Mouse (Mus musculus): ENCODE results near the gene Hoxc4. TPM values are rescaled to one million over a fixed set of nuclear protein-coding genes. Genes with fewer than 3 reads are reported as not detected.

The Hoxc4 gene
- polyA plus RNA-seq, 1 experiment from 2014 or later, result 1.4 TPM

DNA sequence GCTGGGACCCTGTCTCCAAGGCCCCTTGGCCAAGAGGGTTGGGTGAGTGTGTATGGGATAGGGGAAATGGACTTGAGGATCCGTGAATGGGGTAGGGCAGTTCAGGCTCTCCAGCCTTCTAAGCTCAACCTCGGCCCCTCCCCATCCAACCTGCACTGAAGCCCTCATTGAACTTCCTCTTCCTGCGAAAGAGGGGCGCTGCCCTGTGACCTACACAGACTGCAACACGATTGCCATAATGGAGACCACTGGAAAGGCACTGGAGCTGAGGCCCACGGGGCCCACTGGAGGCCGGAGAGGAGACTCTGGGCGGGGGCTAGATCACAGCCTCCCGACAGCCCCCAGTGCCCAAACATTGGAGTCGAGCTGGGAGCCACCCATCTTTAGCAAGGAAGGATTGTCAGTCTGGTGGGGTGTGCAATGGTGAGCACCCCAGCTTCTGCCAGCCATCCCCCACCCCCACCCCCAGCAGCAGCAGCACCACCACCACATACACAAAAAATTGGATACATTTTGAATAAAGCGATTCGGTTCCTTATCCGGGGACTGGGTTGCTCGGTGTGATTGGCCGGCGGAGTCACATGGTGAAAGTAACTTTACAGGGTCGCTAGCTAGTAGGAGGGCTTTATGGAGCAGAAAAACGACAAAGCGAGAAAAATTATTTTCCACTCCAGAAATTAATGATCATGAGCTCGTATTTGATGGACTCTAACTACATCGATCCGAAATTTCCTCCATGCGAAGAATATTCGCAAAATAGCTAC, 15.5 kb downstream of the Hoxc4 start:
- Histone ChIP-seq H3K27ac (no peak overlapping the region), H3K4me3 (peak overlapping the region; percentile 46), H3K9me3 (no peaks in the 10 kb centered on the region), H3K36me3 (no peaks in the 10 kb centered on the region), H3K4me1 (no peaks in the 10 kb centered on the region), H3K9ac (peak overlapping the region; percentile 18; the same call in 1 of the 2 replicates), H3K27me3 (peaks cover 98% of the 10 kb centered on the region), H3K4me2 (peak overlapping the region; percentile 73)
- ATAC-seq (ENCODE audit: borderline replicate concordance, extremely low read depth, low FRiP score, low TSS enrichment), result peak; percentile 50
- 1% methylated on average over 24 of the region's 24 CpGs for WGBS

DNA sequence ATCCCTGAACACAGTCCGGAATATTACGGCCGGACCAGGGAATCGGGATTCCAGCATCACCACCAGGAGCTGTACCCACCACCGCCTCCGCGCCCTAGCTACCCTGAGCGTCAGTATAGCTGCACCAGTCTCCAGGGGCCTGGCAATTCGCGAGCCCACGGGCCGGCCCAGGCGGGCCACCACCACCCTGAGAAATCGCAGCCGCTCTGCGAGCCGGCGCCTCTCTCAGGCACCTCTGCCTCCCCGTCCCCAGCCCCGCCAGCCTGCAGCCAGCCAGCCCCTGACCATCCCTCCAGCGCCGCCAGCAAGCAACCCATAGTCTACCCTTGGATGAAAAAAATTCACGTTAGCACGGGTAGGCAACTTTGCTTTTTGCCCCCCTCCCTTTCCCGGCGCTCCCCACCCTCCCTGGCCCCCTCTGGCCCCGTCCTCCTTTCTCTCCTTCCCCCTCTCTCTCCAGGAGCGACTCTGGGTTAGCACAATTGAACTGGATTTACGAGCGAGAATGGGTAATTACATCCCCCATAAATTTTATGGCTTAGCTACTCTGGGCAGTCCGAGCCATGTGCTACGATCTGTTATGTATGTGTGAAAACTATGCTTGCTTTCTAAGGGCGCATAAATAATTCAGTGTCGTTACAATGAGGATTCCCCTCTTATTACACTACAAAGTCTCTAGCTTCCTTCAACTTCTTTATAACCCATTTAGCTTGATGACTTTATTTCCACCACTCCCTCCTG, 16.2 kb downstream of the Hoxc4 start:
- ATAC-seq (ENCODE audit: borderline replicate concordance, extremely low read depth, low FRiP score, low TSS enrichment), result peak; percentile 63

DNA sequence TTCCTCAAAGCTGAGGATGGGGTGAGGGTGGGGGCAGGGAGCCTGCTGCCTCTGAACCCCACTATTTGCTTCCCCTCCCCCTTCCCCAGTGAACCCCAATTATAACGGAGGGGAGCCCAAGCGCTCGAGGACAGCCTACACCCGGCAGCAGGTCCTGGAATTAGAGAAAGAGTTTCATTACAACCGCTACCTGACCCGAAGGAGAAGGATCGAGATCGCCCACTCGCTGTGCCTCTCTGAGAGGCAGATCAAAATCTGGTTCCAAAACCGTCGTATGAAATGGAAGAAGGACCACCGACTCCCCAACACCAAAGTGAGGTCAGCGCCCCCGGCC, 16.8 kb downstream of the Hoxc4 start:
- Histone ChIP-seq H3K36me3 (no peaks in the 10 kb centered on the region), H3K4me1 (peaks cover 4% of the 10 kb centered on the region; the same call in 1 of the 2 replicates), H3K4me2 (peak overlapping the region; percentile 73), H3K4me3 (peak overlapping the region; percentile 46), H3K27me3 (peaks cover 98% of the 10 kb centered on the region), H3K9me3 (no peaks in the 10 kb centered on the region), H3K9ac (no peak overlapping the region), H3K27ac (no peak overlapping the region)
- WGBS, result 1% methylated on average over 14 of the region's 14 CpGs
- ATAC-seq (ENCODE audit: borderline replicate concordance, extremely low read depth, low FRiP score, low TSS enrichment), result no peak

More for the DNA sequence above, 16.2 kb downstream of the Hoxc4 start:
- H3K9ac ChIP-seq, result peak overlapping the region; percentile 11
- H3K27ac ChIP-seq, result no peak overlapping the region
- no peaks in the 10 kb centered on the region for H3K36me3 ChIP-seq
- no peaks in the 10 kb centered on the region for H3K9me3 ChIP-seq
- WGBS, result under 1% methylated on average over 34 of the region's 34 CpGs
- peak overlapping the region; percentile 46 for H3K4me3 ChIP-seq
- no peaks in the 10 kb centered on the region for H3K4me1 ChIP-seq
- H3K4me2 ChIP-seq, result peak overlapping the region; percentile 73
- H3K27me3 ChIP-seq, result peaks cover 98% of the 10 kb centered on the region

- no peak overlapping the region for H3K4me2 ChIP-seq
- no peak overlapping the region for H3K4me3 ChIP-seq
- H3K9ac ChIP-seq, result no peak overlapping the region
- no peaks in the 10 kb centered on the region for H3K9me3 ChIP-seq
- no peak overlapping the region for H3K27ac ChIP-seq
- ATAC-seq (ENCODE audit: borderline replicate concordance, extremely low read depth, low FRiP score, low TSS enrichment), result no peak
- H3K27me3 ChIP-seq, result peaks cover 98% of the 10 kb centered on the region
- no peaks in the 10 kb centered on the region for H3K36me3 ChIP-seq
- H3K4me1 ChIP-seq, result peaks cover 13% of the 10 kb centered on the region; the same call in 1 of the 2 replicates
- 26% methylated on average over 1 of the region's 1 CpGs for WGBS
These were observed 18.8 kb downstream of the Hoxc4 start for GRCm38 (mm10) chr15:103037579-103037978.

GRCm38 (mm10) chr15:103038701-103039480, 20.2 kb downstream of the Hoxc4 start:
- Histone ChIP-seq H3K27ac (no peak overlapping the region), H3K4me1 (peaks cover 13% of the 10 kb centered on the region; the same call in 1 of the 2 replicates), H3K4me3 (no peak overlapping the region), H3K27me3 (peaks cover 100% of the 10 kb centered on the region), H3K9me3 (no peaks in the 10 kb centered on the region), H3K4me2 (no peak overlapping the region), H3K9ac (no peak overlapping the region), H3K36me3 (no peaks in the 10 kb centered on the region)
- ATAC-seq (ENCODE audit: borderline replicate concordance, extremely low read depth, low FRiP score, low TSS enrichment), result no peak
- WGBS, result 35% methylated on average over 10 of the region's 10 CpGs

DNA sequence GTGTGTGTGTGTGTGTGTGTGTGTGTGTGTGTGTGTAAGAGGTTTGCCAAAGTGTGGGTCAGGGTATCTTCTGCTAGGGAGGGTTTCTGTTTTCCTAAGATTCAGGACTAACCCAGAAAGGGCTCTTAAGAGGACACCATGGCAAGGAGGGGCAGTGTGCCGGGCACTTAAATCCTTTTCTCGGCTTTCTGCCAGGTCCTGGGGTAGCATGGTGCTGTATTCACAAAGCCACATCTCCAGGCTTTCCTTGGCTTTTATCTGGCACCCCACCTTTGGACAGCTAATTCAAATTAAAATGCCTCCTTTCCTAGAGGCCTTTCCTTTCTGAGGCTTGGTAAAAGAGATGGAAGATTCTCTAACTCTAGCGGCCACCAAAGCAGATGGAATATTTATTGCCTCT, 20.9 kb downstream of the Hoxc4 start:
- Histone ChIP-seq H3K36me3 (no peaks in the 10 kb centered on the region), H3K9me3 (no peaks in the 10 kb centered on the region), H3K4me3 (no peak overlapping the region), H3K4me1 (peaks cover 13% of the 10 kb centered on the region; the same call in 1 of the 2 replicates), H3K4me2 (no peak overlapping the region), H3K9ac (no peak overlapping the region), H3K27me3 (peaks cover 100% of the 10 kb centered on the region), H3K27ac (no peak overlapping the region)
- WGBS, result 39% methylated on average over 3 of the region's 3 CpGs
- no peak for ATAC-seq (ENCODE audit: borderline replicate concordance, extremely low read depth, low FRiP score, low TSS enrichment)

GRCm38 (mm10) chr15:103040601-103041000, 21.9 kb downstream of the Hoxc4 start:
- peaks cover 13% of the 10 kb centered on the region; the same call in 1 of the 2 replicates for H3K4me1 ChIP-seq
- no peaks in the 10 kb centered on the region for H3K36me3 ChIP-seq
- peaks cover 96% of the 10 kb centered on the region for H3K27me3 ChIP-seq
- no peak for ATAC-seq (ENCODE audit: borderline replicate concordance, extremely low read depth, low FRiP score, low TSS enrichment)
- no peak overlapping the region for H3K9ac ChIP-seq
- no peak overlapping the region for H3K27ac ChIP-seq
- WGBS, result 33% methylated on average over 12 of the region's 12 CpGs
- H3K4me2 ChIP-seq, result peak overlapping the region; percentile 35
- H3K4me3 ChIP-seq, result 0 out of 2 replicates have a peak overlapping the region, but pooled peaks have one; percentile 13
- H3K9me3 ChIP-seq, result no peaks in the 10 kb centered on the region

DNA sequence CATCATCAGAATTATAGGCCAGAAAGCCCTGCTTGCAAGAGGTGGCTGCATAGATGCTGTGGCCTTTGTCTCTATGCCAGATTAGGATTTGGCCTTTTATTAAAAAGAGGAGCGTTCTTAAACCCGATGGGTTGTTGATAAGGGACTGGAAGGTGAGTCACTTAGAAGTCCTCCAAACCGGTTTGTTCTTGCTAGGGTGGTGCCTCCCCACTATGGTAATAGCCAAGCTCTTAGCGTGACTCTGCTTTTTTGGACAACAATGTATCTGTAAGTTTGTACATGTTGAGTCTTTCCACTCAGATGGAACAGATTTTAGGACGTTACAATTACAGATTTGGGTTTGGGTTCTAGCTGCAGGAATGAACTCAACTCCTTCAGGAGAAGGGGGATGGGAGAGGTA, 22.9 kb downstream of the Hoxc4 start:
- Histone ChIP-seq H3K4me2 (no peak overlapping the region), H3K9me3 (no peaks in the 10 kb centered on the region), H3K36me3 (no peaks in the 10 kb centered on the region), H3K4me1 (peaks cover 13% of the 10 kb centered on the region; the same call in 1 of the 2 replicates), H3K9ac (no peak overlapping the region), H3K4me3 (no peak overlapping the region), H3K27ac (no peak overlapping the region), H3K27me3 (peaks cover 93% of the 10 kb centered on the region)
- ATAC-seq (ENCODE audit: borderline replicate concordance, extremely low read depth, low FRiP score, low TSS enrichment), result no peak
- 41% methylated on average over 5 of the region's 5 CpGs for WGBS

DNA sequence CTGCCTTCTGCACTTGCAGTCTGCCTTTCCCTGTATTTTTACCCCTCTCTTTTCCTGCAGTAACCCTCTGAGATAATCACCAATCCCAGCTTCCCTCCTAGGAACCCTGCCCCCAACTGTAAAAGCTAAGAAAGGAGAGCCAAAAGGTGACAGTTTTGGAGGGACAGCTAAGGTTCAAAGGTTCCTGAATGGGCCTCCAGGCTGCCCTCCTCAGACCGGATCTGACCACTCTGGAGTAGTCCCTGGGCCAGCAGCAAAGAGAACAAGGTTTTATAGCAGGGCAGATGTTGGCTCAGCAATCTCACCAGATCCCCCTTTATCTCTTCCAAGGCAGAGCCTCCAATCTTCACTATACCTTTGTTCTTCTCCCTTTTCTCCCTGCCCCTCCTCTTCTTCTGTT, 23.5 kb downstream of the Hoxc4 start:
- Histone ChIP-seq H3K27ac (no peak overlapping the region), H3K4me3 (no peak overlapping the region), H3K9me3 (no peaks in the 10 kb centered on the region), H3K27me3 (peaks cover 90% of the 10 kb centered on the region), H3K36me3 (no peaks in the 10 kb centered on the region), H3K9ac (no peak overlapping the region), H3K4me1 (peaks cover 13% of the 10 kb centered on the region; the same call in 1 of the 2 replicates), H3K4me2 (no peak overlapping the region)
- ATAC-seq (ENCODE audit: borderline replicate concordance, extremely low read depth, low FRiP score, low TSS enrichment), result no peak
- WGBS, result 4% methylated on average over 1 of the region's 1 CpGs

DNA sequence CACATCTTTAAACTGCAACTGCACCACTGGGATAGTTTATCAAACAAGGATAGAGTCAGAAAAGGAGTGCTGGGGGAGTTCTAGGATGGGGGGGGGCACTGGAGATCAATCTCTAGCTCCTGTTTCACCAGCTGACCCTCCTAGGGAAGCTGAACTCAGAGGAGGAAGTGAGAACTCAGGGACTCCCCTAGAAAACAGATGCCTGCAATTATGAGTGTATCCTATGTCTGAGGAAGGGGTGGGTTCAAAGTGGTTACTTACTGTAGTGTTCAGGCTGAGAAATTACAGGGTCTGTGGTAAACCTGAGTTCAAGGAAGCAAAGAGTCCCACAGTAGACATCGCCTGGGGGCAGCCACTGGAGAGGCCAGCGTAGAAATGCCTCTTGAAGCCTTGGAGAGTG, 32.9 kb downstream of the Hoxc4 start:
- Histone ChIP-seq H3K4me3 (no peak overlapping the region), H3K4me2 (no peak overlapping the region), H3K9ac (no peak overlapping the region), H3K27ac (no peak overlapping the region), H3K9me3 (no peaks in the 10 kb centered on the region), H3K4me1 (no peaks in the 10 kb centered on the region), H3K36me3 (no peaks in the 10 kb centered on the region), H3K27me3 (peaks cover 64% of the 10 kb centered on the region)
- no peak for ATAC-seq (ENCODE audit: borderline replicate concordance, extremely low read depth, low FRiP score, low TSS enrichment)
- WGBS, result 67% methylated on average over 2 of the region's 2 CpGs

- H3K36me3 ChIP-seq, result no peaks in the 10 kb centered on the region
- no peak overlapping the region for H3K4me2 ChIP-seq
- no peaks in the 10 kb centered on the region for H3K9me3 ChIP-seq
- H3K27ac ChIP-seq, result no peak overlapping the region
- peaks cover 67% of the 10 kb centered on the region for H3K27me3 ChIP-seq
- no peak for ATAC-seq (ENCODE audit: borderline replicate concordance, extremely low read depth, low FRiP score, low TSS enrichment)
- no peak overlapping the region for H3K9ac ChIP-seq
- H3K4me1 ChIP-seq, result no peaks in the 10 kb centered on the region
- no peak overlapping the region for H3K4me3 ChIP-seq
These were observed 34.5 kb downstream of the Hoxc4 start for GRCm38 (mm10) chr15:103053210-103053609.

Measured in lung, embryonic 15.5 days (tissue).